Mouse (Mus musculus) large intestine, adult 2 months (tissue): Measurements from ENCODE around the gene Armc2. TPM values are rescaled to one million over a fixed set of nuclear protein-coding genes. Genes with fewer than 3 reads are reported as not detected.
"Not testable (repeated sequence)": the region's sequence is repeated elsewhere in the genome, so short reads cannot be mapped to it uniquely, and the experiment has no call there.

ENCODE experiments used
- DNase-seq: peaks from one replicate; pipeline ENCODE4 v3.0.0-alpha.2; 2012; ENCODE audit warnings: low read depth, low spot score
- WGBS: fragments of 180-500 bp; shearing (Covaris S2); methylation state at CpG from one replicate; pipeline ENCODE4 v1.1.7; 2018; 5-methylcytosine and 5-hydroxymethylcytosine counted together
- polyA plus RNA-seq: library from polyadenylated mRNA; depleted of rRNA; stranded (reverse); fragments of >200 nt; gene quantifications from 2 replicates; pipeline ENCODE4 v1.2.3, GENCODE M21; 2012

Gene Armc2
- polyA plus RNA-seq, 1 experiment: 0.31 TPM

DNA sequence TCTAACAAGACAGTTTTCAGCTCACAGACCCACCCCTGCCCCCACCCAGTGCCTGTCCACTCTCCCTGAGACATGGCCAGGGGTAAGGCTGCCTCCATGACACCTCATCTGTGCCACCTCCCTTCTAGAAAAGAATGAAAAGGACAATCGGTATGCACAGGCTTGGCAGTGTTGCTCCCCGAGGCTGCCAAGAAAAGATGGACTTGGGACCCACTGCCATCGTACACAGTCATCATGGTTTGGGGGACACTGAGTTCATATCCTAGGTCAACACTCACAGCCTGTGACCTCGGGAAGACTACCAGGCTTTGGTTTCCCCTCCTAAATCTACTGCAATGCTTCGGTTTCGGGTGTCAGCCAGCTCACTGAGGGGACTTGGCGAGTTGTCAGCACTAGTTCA lies 35.4 kb downstream of the Armc2 start:
- 45% methylated on average over 7 of the region's 7 CpGs for WGBS
- no peak for DNase-seq

GRCm38 (mm10) chr10:41980772-41981383 lies 37.4 kb downstream of the Armc2 start:
- DNase-seq: peak; percentile 35
- 24% methylated on average over 6 of the region's 6 CpGs for WGBS

GRCm38 (mm10) chr10:41978403-41979234 lies 39.6 kb downstream of the Armc2 start:
- no peak for DNase-seq
- 74% methylated on average over 7 of the region's 7 CpGs for WGBS

GRCm38 (mm10) chr10:41972676-41973075 lies 45.6 kb downstream of the Armc2 start:
- WGBS: 72% methylated on average over 9 of the region's 9 CpGs
- DNase-seq: no peak

GRCm38 (mm10) chr10:41967915-41968635 lies 50.2 kb downstream of the Armc2 start:
- DNase-seq: no peak
- WGBS: 83% methylated on average over 11 of the region's 11 CpGs

DNA sequence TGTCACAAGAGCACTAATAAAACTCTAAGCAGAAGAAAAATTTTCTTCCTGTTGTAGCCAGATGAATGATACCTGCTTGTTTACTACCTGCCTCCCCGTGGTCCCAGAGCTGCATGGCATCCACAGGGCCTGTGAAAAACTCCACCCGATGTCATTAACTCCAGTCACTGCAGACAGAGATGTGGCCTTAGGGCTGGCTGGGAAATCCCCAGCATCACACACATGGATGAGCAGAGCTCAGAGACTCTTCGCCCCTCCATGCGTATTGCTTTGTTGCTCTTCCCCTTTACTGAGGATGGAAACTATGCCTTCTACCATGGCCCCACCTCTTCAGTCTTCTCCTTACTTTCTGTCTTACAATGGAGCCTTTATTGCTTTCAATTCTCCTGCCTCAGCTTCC lies 55.5 kb downstream of the Armc2 start:
- WGBS: 70% methylated on average over 4 of the region's 4 CpGs
- no peak for DNase-seq

- 58% methylated on average over 2 of the region's 2 CpGs for WGBS
Observed at GRCm38 (mm10) chr10:41959808-41960207, 58.4 kb downstream of the Armc2 start.

GRCm38 (mm10) chr10:41958677-41959274 lies 59.5 kb downstream of the Armc2 start:
- 47% methylated on average over 19 of the region's 19 CpGs for WGBS
- DNase-seq: peak; percentile 46

More at GRCm38 (mm10) chr10:41959808-41960207, 58.4 kb downstream of the Armc2 start:
- DNase-seq: no peak

DNA sequence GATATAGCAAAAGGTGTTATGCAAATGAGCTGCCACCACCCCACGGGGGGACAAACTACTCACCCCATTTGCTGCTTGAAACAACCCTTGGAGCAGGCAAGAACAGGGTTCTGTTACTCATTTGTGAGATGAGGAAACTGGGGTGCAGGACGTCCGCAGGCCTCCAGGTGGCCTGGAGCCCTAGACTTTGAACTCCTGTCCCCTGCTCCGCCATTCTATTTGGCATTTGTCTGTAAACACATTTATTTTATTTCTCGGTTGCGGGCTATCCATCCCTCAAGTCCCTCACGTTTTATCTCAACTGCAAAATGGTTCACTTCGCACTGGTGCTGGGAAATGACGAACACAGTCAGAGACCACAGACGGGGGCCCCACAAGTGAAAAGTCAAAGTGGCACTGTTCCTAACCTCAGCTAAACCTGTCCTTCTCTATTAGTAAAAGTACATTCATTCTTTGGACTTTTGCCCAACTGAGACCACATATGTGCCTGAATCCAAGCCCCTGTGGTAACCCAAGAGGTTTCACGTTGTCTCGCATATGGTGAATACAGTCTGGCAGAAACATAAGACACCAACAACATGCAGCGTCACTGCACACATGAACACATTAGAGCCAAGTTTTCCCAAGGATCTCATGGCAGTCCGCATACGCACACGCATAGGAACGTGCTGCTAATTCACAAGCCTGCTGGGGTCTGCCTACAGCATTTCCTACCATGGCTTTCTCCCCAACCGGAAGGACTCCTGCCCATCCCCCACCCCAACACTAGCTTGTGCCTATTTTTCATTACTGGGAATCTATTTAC lies 60.6 kb downstream of the Armc2 start:
- WGBS: 90% methylated on average over 18 of the region's 18 CpGs
- no peak for DNase-seq

DNA sequence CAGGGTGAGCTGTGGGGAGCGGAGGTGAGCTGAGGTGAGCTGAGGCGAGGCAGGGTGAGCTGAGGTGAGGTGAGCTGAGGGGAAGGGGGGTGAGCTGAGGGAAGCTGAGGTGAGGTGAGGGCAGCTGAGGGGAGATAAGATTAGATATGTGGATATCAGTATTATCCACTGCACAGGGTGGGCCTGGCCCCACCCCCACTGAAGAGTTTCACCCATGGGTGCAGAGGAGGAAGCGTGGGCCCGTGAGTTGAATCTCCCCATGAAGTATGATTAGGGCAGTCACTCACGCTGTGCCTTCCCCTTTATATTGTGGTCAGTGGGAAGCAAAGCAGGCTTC lies 64.7 kb downstream of the Armc2 start:
- WGBS: 93% methylated on average over 5 of the region's 5 CpGs
- no peak for DNase-seq

DNA sequence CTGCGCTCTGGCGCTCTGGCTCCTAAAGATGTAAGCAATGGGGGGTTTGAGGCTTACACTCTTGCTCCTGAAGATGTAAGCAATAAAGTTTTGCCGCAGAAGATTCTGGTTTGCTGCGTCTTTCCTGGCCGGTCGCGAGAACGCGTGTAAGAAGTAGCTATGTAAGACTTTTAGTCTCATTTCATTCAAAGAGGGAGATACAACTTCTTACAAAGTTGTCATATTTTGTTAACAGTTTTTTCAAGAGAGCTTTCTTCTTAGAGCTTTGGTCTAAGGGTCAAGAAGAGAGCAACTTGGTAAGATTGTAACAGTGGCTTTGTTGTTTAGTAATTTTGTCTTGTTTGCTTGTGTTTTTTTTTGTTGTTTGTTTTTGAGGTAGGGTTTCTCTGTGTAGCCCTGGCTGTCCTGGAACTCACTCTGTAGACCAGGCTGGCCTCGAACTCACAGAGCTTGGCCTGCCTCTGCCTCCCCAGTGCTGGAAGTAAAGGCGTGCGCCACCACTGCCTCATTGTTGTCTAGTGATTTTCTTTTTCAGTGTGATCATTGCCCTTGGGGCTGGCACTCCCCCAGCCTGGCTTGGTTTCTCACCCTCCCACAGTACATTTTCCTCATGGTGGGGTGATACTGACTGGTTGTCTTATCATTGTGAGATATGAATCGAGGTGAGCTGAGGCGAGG lies 65.3 kb downstream of the Armc2 start:
- WGBS: 83% methylated on average over 14 of the region's 14 CpGs
- DNase-seq: no peak

DNA sequence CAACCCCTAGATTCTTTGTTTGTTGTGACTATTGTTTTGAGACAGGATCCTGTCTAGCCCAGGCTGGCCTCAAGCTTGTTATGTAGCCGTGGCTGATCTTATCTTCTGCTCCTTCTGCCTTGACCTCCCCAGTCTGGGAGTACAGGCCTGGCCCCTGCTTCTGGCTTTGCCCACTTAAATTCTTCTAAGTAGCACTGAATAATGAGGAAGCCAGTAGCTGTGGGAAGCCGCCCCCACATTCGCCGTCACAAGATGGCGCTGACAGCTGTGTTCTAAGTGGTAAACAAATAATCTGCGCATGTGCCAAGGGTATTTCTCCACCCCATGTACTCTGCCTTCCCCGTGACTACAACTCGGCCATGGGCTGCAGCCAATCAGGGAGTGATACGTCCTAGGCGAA lies 65.9 kb downstream of the Armc2 start:
- DNase-seq: not testable (repeated sequence)
- 89% methylated on average over 10 of the region's 10 CpGs for WGBS

- DNase-seq: no peak
- WGBS: 70% methylated on average over 4 of the region's 4 CpGs
Observed at GRCm38 (mm10) chr10:41939090-41939489, 79.2 kb downstream of the Armc2 start.

DNA sequence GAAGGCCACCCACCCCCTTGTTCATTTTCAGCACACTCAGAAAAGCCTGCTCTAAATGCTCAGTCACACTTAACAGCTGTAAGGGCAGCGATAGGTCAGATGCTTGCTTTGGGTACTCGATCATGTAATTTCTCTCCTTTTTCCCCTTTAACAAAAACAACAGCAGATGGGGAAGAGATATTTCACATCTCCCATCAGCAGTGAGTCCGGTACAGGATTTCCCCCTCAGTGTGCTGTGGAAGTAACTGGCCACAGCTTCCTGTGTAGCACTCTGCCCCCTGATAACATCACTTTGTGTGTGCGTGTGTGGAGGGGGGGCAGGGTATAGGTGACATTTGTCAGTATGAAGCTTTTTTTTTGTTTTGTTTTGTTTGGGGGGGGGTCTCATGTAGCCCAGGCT lies 81.1 kb downstream of the Armc2 start:
- WGBS: 70% methylated on average over 4 of the region's 4 CpGs
- DNase-seq: no peak

- no peak for DNase-seq
- WGBS: 55% methylated on average over 4 of the region's 4 CpGs
Observed at GRCm38 (mm10) chr10:41936100-41936499, 82.1 kb downstream of the Armc2 start.

DNA sequence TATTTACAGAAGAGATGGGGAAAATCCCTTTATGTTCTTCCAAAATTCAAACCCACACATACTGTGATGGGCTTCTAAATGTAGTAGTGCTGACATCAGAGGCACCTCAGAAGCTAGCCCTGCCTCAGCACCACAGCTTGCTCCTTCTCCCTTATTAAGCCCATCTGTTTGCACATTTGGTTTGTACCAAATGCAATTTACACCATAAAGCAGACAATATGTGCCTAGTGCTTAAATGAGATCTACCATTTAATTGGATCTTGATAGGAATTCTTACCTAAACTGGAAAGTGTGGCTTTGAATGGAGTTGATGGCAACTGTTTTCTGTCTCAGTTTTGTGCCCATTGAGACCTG lies 82.8 kb downstream of the Armc2 start:
- no peak for DNase-seq

DNA sequence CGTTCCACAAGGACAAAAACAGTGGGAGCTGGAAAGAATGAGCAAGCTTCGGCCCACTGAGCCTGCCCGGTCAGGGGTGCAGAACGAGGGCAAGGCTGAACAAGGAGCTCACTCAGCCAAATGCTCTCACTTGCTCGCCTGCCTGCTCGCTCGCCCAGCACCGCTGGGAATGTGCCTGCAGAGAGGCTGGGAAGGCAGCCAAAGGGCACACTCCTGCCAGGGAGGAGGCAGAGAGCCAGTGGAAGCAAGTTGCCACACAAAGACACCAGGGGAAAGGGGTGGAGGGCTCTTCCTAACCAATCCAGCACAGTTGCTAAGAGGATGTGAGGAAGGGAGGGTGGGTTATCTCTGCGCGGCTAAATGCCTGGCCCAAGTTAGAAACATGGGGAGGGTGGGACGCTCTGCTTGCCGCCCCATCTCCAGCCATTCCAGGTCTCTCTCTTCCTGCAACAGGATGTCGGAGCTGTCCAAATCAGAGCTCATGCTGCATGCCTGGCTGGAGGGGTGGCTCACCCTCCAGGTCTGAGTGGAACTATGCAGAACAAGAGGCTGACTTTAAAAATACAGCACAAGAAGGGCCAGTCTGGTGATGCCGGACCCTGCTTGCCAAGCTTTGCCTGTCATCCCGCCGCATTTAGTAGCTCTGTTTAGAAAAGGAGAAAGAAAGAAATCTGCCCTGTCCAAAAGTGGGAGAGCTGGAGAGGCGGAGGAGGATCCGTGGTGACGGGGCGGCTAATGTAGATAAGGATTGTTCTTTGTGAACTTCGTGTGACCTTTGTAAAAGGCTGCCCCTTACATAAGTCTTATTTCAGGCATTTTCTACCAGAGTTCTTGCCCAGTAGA lies 83.4 kb downstream of the Armc2 start:
- peak; percentile 28 for DNase-seq
- WGBS: 18% methylated on average over 21 of the region's 21 CpGs

DNA sequence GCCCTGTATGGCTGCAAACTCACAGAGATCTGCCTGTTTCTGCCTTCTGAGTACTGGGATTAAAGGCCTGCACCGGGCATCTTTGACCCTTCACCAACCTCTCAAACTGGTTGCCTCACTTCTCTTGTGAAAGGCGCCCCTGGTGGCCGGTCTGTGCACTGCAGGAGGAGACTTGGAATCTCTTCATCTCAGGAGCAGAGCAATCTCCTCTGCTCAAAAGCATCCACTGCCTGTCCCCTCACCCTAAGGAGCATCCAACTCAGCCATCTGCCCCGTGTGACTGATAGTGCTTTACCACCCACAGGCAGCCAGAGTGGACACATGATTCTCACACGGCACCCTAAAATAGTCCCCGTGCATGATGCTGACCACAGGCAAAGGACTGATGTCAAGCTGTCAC lies 84.7 kb downstream of the Armc2 start:
- DNase-seq: no peak
- 57% methylated on average over 6 of the region's 6 CpGs for WGBS
